Mouse (Mus musculus): Measurements from ENCODE around the gene Urad.

The Urad gene

GRCm38 (mm10) chr5:147322183-147322582 lies at the start of gene Urad:
Gene Urad (minus strand): TSS chr5:147322440.
- no peak for DNase-seq (ENCODE audit: low spot score)

- DNase-seq (ENCODE audit: low spot score): no peak
These were observed 48.0 kb upstream of the Urad start for GRCm38 (mm10) chr5:147370276-147370675.

GRCm38 (mm10) chr5:147368221-147368620 lies 46.0 kb upstream of the Urad start:
- DNase-seq (ENCODE audit: low spot score): no peak

GRCm38 (mm10) chr5:147365995-147366765 lies 43.9 kb upstream of the Urad start:
- DNase-seq (ENCODE audit: low spot score): no peak

- DNase-seq (ENCODE audit: low spot score): no peak
These were observed 40.8 kb upstream of the Urad start for GRCm38 (mm10) chr5:147363054-147363453.

- DNase-seq (ENCODE audit: low spot score): no peak
These were observed 36.2 kb upstream of the Urad start for GRCm38 (mm10) chr5:147358481-147358880.

- DNase-seq (ENCODE audit: low spot score): peak; percentile 58
These were observed 35.3 kb upstream of the Urad start for GRCm38 (mm10) chr5:147357536-147357935.

- no peak for DNase-seq (ENCODE audit: low spot score)
These were observed 34.2 kb upstream of the Urad start for GRCm38 (mm10) chr5:147356260-147357055.

GRCm38 (mm10) chr5:147355788-147356187 lies 33.5 kb upstream of the Urad start:
- DNase-seq (ENCODE audit: low spot score): no peak

GRCm38 (mm10) chr5:147354985-147355384 lies 32.7 kb upstream of the Urad start:
- DNase-seq (ENCODE audit: low spot score): no peak

GRCm38 (mm10) chr5:147354161-147354780 lies 32.0 kb upstream of the Urad start:
- no peak for DNase-seq (ENCODE audit: low spot score)

GRCm38 (mm10) chr5:147351931-147352330 lies 29.7 kb upstream of the Urad start:
- DNase-seq (ENCODE audit: low spot score): no peak

- no peak for DNase-seq (ENCODE audit: low spot score)
These were observed 23.7 kb upstream of the Urad start for GRCm38 (mm10) chr5:147345981-147346380.

- no peak for DNase-seq (ENCODE audit: low spot score)
These were observed 21.7 kb upstream of the Urad start for GRCm38 (mm10) chr5:147343904-147344303.

- DNase-seq (ENCODE audit: low spot score): no peak
These were observed 20.7 kb upstream of the Urad start for GRCm38 (mm10) chr5:147342901-147343300.

- no peak for DNase-seq (ENCODE audit: low spot score)
These were observed 18.6 kb upstream of the Urad start for GRCm38 (mm10) chr5:147340741-147341414.

GRCm38 (mm10) chr5:147339560-147339959 lies 17.3 kb upstream of the Urad start:
- DNase-seq (ENCODE audit: low spot score): no peak

- no peak for DNase-seq (ENCODE audit: low spot score)
These were observed 16.7 kb upstream of the Urad start for GRCm38 (mm10) chr5:147338967-147339366.

GRCm38 (mm10) chr5:147332711-147333110 lies 10.5 kb upstream of the Urad start:
- no peak for DNase-seq (ENCODE audit: low spot score)

GRCm38 (mm10) chr5:147331547-147331946 lies 9.3 kb upstream of the Urad start:
- peak; percentile 82 for DNase-seq (ENCODE audit: low spot score)

- DNase-seq (ENCODE audit: low spot score): no peak
These were observed 7.7 kb upstream of the Urad start for GRCm38 (mm10) chr5:147329946-147330345.

GRCm38 (mm10) chr5:147327636-147328035 lies 5.4 kb upstream of the Urad start:
- no peak for DNase-seq (ENCODE audit: low spot score)
